Comparison of ENCODE assay signal across 9 mouse cellular contexts in the genomic region with DNA sequence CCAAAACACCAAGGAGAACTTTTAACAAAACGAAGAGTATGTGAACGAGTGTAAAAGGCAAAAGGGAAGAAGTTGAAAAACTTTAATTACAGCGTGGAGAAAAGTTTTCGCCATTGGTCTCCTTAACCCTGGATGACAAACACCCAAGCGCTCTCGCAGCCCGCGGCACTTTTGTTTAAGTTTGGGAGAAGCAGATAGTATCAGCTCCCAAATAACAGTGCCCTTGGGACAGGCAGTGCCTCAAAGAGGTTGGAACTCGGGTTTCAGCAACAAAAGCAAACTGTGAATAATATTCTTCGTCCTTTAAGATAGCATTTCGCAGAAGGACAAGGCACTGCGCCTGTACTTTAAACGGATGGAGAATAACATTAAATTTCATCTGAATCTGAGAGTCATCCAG. TPM values are rescaled to one million over a fixed set of nuclear protein-coding genes. Genes with fewer than 3 reads are reported as not detected.
DNase-seq lines count a peak whose midpoint lies in the region; ATAC-seq and TF ChIP-seq lines count a peak whose summit lies in the region.
"Had no signal": no experiment of that assay in that cellular context is flagged by ENCODE, and none has a peak within 500 bp of the region (broad histone marks: within the 10 kb centered on the region; RNA-seq: fewer than 3 reads in every experiment).

No protein-coding gene starts in this region.

- peaks cover 2 to 11% of the 10 kb centered on the region in 2 experiments for H3K4me1 ChIP-seq in heart, embryonic 14.5 days (ENCODE audit: control insufficient read depth in 2 of 2, insufficient read depth in 2 of 2, low read length in 2 of 2)
- H3K4me1 ChIP-seq in embryonic facial prominence, embryonic 14.5 days (ENCODE audit: control insufficient read depth, insufficient read depth, low read length) = 0 out of 2 replicates have a peak, but pooled peaks cover 4% of the 10 kb centered on the region
- peaks cover 8% of the 10 kb centered on the region for H3K4me1 ChIP-seq in intestine, postnatal 0 days (replicated peaks; ENCODE audit: control insufficient read depth, insufficient read depth, low read length)

- DNase-seq in heart, adult 18-20 months = no peak
- peak; percentile 32 for DNase-seq in embryonic facial prominence, embryonic 14.5 days (ENCODE audit: low spot score)
- peak; percentile 36 for DNase-seq in neural tube, embryonic 10.5 days (ENCODE audit: extremely low spot score, low spot score)
- no peak for DNase-seq in adrenal gland, adult 18-20 months (ENCODE audit: low spot score in 2 of 2)
- no peak for DNase-seq in left cerebral cortex, postnatal 4 days
- no peak for DNase-seq in urinary bladder, postnatal 4 days (ENCODE audit: low spot score in 2 of 2)
- DNase-seq: gastrocnemius, postnatal 10 days had no signal

- 0 out of 2 replicates have a peak overlapping the region, but pooled peaks have one; percentile 7 for H3K9ac ChIP-seq in heart, embryonic 14.5 days (ENCODE audit: low read length)
- peak overlapping the region; percentile 50 for H3K9ac ChIP-seq in embryonic facial prominence, embryonic 14.5 days (ENCODE audit: low read depth, low read length)
- H3K9ac ChIP-seq in intestine, postnatal 0 days (ENCODE audit: low read depth, low read length) = no peak overlapping the region

- ATAC-seq in heart, embryonic 14.5 days (ENCODE audit: insufficient number of reproducible peaks, insufficient read depth, low FRiP score, low read depth) = no peak
- ATAC-seq in embryonic facial prominence, embryonic 14.5 days (ENCODE audit: low read depth) = no peak
- ATAC-seq in intestine, postnatal 0 days = no peak

- no peak overlapping the region for H3K27ac ChIP-seq in heart, embryonic 14.5 days (replicated peaks in 1 of 2; ENCODE audit: control insufficient read depth in 1 of 2, insufficient read depth in 1 of 2, low read depth in 2 of 2, low read length in 2 of 2)
- H3K27ac ChIP-seq in embryonic facial prominence, embryonic 14.5 days (replicated peaks; ENCODE audit: low read depth, low read length) = no peak overlapping the region
- no peak overlapping the region for H3K27ac ChIP-seq in intestine, postnatal 0 days (ENCODE audit: low read depth, low read length)

- peak overlapping the region; percentile 24 to 45; a peak in 3 of 4 replicates for H3K4me3 ChIP-seq in heart, embryonic 14.5 days (ENCODE audit: control insufficient read depth in 1 of 2, insufficient read depth in 1 of 2, low read depth in 1 of 2, low read length in 2 of 2)
- peak overlapping the region; percentile 64 for H3K4me3 ChIP-seq in embryonic facial prominence, embryonic 14.5 days (ENCODE audit: low read depth, low read length)
- peak overlapping the region; percentile 54; the same call in 1 of the 2 replicates for H3K4me3 ChIP-seq in intestine, postnatal 0 days (ENCODE audit: low read depth, low read length)

- peak overlapping the region; percentile 71 for H3K4me2 ChIP-seq in heart, embryonic 14.5 days (ENCODE audit: low read length)
- peak overlapping the region; percentile 99 for H3K4me2 ChIP-seq in embryonic facial prominence, embryonic 14.5 days (ENCODE audit: low read depth, low read length)
- H3K4me2 ChIP-seq in intestine, postnatal 0 days (replicated peaks; ENCODE audit: low read depth) = 0 out of 2 replicates have a peak overlapping the region, but pooled peaks have one; percentile 4

- TF ChIP-seq CTCF in intestine, postnatal 0 days (IDR thresholded peaks at IDR 0.05; ENCODE audit: low read depth) = no peak

- peaks cover 15% of the 10 kb centered on the region for H3K27me3 ChIP-seq in heart, embryonic 14.5 days (ENCODE audit: control insufficient read depth, insufficient read depth, low read length)
- H3K27me3 ChIP-seq in embryonic facial prominence, embryonic 14.5 days (replicated peaks; ENCODE audit: control insufficient read depth, insufficient read depth, low read length) = peaks cover 73% of the 10 kb centered on the region
- peaks cover 47% of the 10 kb centered on the region for H3K27me3 ChIP-seq in intestine, postnatal 0 days (replicated peaks; ENCODE audit: control insufficient read depth, insufficient read depth, low read length)

- intact Hi-C loops in left cerebral cortex, postnatal 4 days (cut with DNase I) = loop anchor here (5.0 to 10.0 kb wide), 3 partner anchors 673 to 1166 kb away; no protein-coding TSS in a partner anchor

- H3K9me3 ChIP-seq in heart, embryonic 14.5 days (ENCODE audit: control insufficient read depth, low read length) = no peaks in the 10 kb centered on the region
- no peaks in the 10 kb centered on the region for H3K9me3 ChIP-seq in embryonic facial prominence, embryonic 14.5 days (ENCODE audit: control insufficient read depth, low read length)
- H3K9me3 ChIP-seq in intestine, postnatal 0 days (ENCODE audit: control insufficient read depth) = no peaks in the 10 kb centered on the region

- WGBS in heart, embryonic 14.5 days = 4% methylated on average over 13 of the region's 13 CpGs
- 2% methylated on average over 13 of the region's 13 CpGs for WGBS in embryonic facial prominence, embryonic 14.5 days
- 4% methylated on average over 13 of the region's 13 CpGs for WGBS in intestine, postnatal 0 days

- H3K36me3 ChIP-seq in heart, embryonic 14.5 days (ENCODE audit: control insufficient read depth, insufficient read depth, low read length) = no peaks in the 10 kb centered on the region
- H3K36me3 ChIP-seq in embryonic facial prominence, embryonic 14.5 days (ENCODE audit: control insufficient read depth, insufficient read depth, low read length) = no peaks in the 10 kb centered on the region
- H3K36me3 ChIP-seq in intestine, postnatal 0 days (ENCODE audit: control insufficient read depth, insufficient read depth) = no peaks in the 10 kb centered on the region

RNA-seq across cellular contexts. Expression of a gene that starts 0.6 kb away (rescaled TPM):
- 36.8 and 39.1 TPM in 2 replicates for polyA plus RNA-seq in heart, embryonic 14.5 days (2014; fragmentation: Nextera tagmentation; extraction: Ambion mirVana)
- total RNA-seq in heart, adult 18-20 months (2021) = 10 to 100 TPM; 20.8 to 24.7 TPM
- polyA plus RNA-seq in embryonic facial prominence, embryonic 14.5 days (2014; fragmentation: Nextera tagmentation; extraction: Ambion mirVana) = 46.1 and 49.9 TPM in 2 replicates
- polyA plus RNA-seq in intestine, postnatal 0 days (2015; fragmentation: Nextera tagmentation; extraction: Ambion mirVana) = 21.6 and 28.2 TPM in 2 replicates
- 10 to 100 TPM; 11.1 to 23.8 TPM for total RNA-seq in adrenal gland, adult 18-20 months (2021)
- total RNA-seq in left cerebral cortex, postnatal 4 days (2021) = 10 to 100 TPM; 54.8 to 56.6 TPM

RNA-seq across cellular contexts. Expression of a gene that starts 1.2 kb away (rescaled TPM):
- polyA plus RNA-seq in heart, embryonic 14.5 days (2014; fragmentation: Nextera tagmentation; extraction: Ambion mirVana) = 168 and 176 TPM in 2 replicates
- total RNA-seq in heart, adult 18-20 months (2021) = 10 to 100 TPM; 48.9 to 54.6 TPM
- polyA plus RNA-seq in embryonic facial prominence, embryonic 14.5 days (2014; fragmentation: Nextera tagmentation; extraction: Ambion mirVana) = 244 and 274 TPM in 2 replicates
- 117 and 120 TPM in 2 replicates for polyA plus RNA-seq in intestine, postnatal 0 days (2015; fragmentation: Nextera tagmentation; extraction: Ambion mirVana)
- 100 to 1,000 TPM in 1 of 2 experiments, 10 to 100 TPM in 1; 97.8 to 105 TPM for total RNA-seq in adrenal gland, adult 18-20 months (2021)
- total RNA-seq in left cerebral cortex, postnatal 4 days (2021) = 100 to 1,000 TPM; 161 to 174 TPM

RNA-seq across cellular contexts. Expression of a gene that starts 46.4 kb away (rescaled TPM):
- 0.27 and 0.40 TPM in 2 replicates for polyA plus RNA-seq in heart, embryonic 14.5 days (2014; fragmentation: Nextera tagmentation; extraction: Ambion mirVana)
- 1 to 10 TPM; 1.7 to 2.0 TPM for total RNA-seq in heart, adult 18-20 months (2021)
- polyA plus RNA-seq in embryonic facial prominence, embryonic 14.5 days (2014; fragmentation: Nextera tagmentation; extraction: Ambion mirVana) = 0.43 and 0.88 TPM in 2 replicates
- 0.13 and 0.30 TPM in 2 replicates for polyA plus RNA-seq in intestine, postnatal 0 days (2015; fragmentation: Nextera tagmentation; extraction: Ambion mirVana)
- 1 to 10 TPM; 3.9 to 4.9 TPM for total RNA-seq in adrenal gland, adult 18-20 months (2021)
- 1 to 10 TPM; 3.9 to 4.6 TPM for total RNA-seq in left cerebral cortex, postnatal 4 days (2021)

Comparison
In these comparisons a context has a peak if more than half of its experiments do, and no peak if none do; other contexts are left out.
1. H3K4me2 ChIP-seq: peak in every context shown above with its lines; median percentile 99 in embryonic facial prominence, embryonic 14.5 days; 71 in heart, embryonic 14.5 days; 4 in intestine, postnatal 0 days.
2. DNase-seq: peak in embryonic facial prominence, embryonic 14.5 days (single experiment) and neural tube, embryonic 10.5 days (single experiment); none in heart, adult 18-20 months (0 of 2), adrenal gland, adult 18-20 months (0 of 2), left cerebral cortex, postnatal 4 days (single experiment) and urinary bladder, postnatal 4 days (0 of 2).
3. Peak in every context shown above with its lines, with median percentiles within 50 percentile points of each other: H3K4me3 ChIP-seq.